Mouse (Mus musculus) embryonic fibroblast, embryonic 13.5 days (primary cell): ENCODE measurements around the gene Rbm14. TPM values are rescaled to one million over a fixed set of nuclear protein-coding genes. Genes with fewer than 3 reads are reported as not detected.

Source experiments
- H3K27ac ChIP-seq: 2 replicates; pipeline ENCODE4 v1.5.1; 2012; ENCODE audit warnings: low read length, control low read depth, inconsistent platforms; ENCODE audit not compliant: insufficient read depth
- H3K4me1 ChIP-seq: 2 replicates; pipeline ENCODE4 v1.6.1; 2011; ENCODE audit warnings: low read length; ENCODE audit not compliant: control insufficient read depth, insufficient read depth
- H3K4me3 ChIP-seq: 2 replicates; pipeline ENCODE4 v1.5.1; 2011; ENCODE audit warnings: mild to moderate bottlenecking, control low read depth, low read length; ENCODE audit not compliant: insufficient read depth
- CTCF ChIP-seq: IDR thresholded peaks from 2 replicates; pipeline ENCODE4 v1.5.1; 2011; ENCODE audit warnings: mild to moderate bottlenecking, control low read depth, low read length, moderate library complexity, borderline replicate concordance; ENCODE audit not compliant: insufficient read depth
- POLR2A ChIP-seq: IDR thresholded peaks from 2 replicates; pipeline ENCODE4 v1.6.1; 2011; ENCODE audit warnings: low read depth, mild to moderate bottlenecking, control low read depth, low read length, moderate library complexity
- polyA plus RNA-seq: library from polyadenylated mRNA; stranded (reverse); fragments of >200 nt; gene quantifications from 2 replicates; pipeline ENCODE4 v1.2.4, GENCODE M21; 2011; ENCODE audit warnings: low read depth; ENCODE audit not compliant: missing spikeins, insufficient read length

The Rbm14 gene
- polyA plus RNA-seq, 1 experiment = 33.6 TPM

DNA sequence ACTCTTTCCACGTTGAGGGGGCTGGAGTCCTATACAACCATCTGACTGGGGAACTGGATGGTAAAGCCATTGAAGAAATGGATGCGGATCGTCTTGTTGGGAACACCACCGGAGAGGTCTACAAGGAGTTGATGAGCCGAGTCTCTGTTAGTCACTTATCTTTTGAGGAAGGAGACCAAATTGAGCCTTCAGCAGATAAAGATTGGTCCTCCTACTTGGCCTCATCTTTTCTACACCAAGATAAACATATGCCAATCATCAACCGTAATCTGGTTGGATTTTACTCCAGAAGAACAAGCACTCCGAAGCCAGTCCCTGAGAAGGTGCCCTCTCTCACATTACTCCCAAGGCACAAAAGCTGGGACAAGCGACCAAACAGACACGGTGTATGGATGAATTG, 29.4 kb upstream of the Rbm14 start:
- Histone ChIP-seq H3K4me3 (no peak overlapping the region), H3K4me1 (no peaks in the 10 kb centered on the region), H3K27ac (no peak overlapping the region)
- TF ChIP-seq POLR2A = no peak

DNA sequence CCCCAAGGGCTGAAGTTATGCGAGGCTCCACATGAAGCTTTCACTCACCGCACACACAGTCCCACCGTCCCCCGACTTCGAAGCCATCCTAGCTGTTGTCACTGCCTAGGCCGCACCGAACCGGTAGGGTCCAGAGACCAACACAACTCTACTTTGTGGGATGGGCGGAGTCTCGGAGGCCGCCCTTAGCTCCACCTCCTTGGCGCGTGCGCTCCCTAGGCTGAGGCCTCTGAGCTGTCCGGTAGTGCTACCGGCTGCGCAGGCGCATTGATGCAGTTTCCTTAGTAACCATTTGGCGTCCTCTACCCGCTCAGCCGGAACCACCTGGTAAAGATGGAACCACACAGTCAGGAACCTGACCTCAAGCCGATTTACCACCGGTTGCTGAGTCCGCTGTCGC, 27.7 kb upstream of the Rbm14 start, which contains the start of the genes Ccs and Ccdc87:
Ccs (minus strand) TSS at position 184 of the 400 bp plus-strand sequence.
Ccdc87 (plus strand) TSS at position 218 of the 400 bp plus-strand sequence.
- H3K4me1 ChIP-seq = no peaks in the 10 kb centered on the region
- H3K27ac ChIP-seq = no peak within 1 kb of the TSS
- peak within 1 kb of the TSS; percentile 74 for H3K4me3 ChIP-seq
- TF ChIP-seq CTCF (no peak), POLR2A (peak; percentile 97)

DNA sequence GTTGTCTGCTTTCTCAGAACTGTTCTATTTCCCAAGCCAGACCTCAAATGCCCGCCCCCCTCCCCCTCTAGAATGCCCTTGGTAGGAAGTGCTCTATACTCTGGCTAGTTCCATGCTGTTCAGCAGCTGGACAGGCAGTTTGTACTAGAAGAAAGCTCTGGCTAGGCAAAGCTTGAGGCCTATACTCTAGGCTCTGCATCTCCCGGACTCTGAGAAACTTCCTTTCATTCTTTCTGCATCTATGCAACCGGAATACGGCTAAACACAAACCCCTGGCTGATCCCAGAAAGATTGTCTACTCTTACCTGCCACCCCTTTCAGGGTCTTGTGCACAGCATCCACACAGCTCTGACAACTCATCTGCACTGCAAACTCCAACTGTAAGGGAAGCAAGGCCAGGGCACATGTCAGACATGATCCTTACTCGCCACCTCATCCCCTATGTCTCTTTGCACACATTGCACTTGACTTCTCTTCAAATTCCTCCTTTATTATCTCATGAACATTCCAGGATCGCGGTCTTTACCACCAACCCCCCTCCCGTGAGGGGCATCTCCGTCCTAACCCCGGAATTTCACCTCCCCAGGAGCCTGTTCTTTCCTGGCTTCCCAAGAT, 27.2 kb upstream of the Rbm14 start:
- peak overlapping the region; percentile 74 for H3K4me3 ChIP-seq
- H3K4me1 ChIP-seq = no peaks in the 10 kb centered on the region
- TF ChIP-seq POLR2A (no peak), CTCF (no peak)
- no peak overlapping the region for H3K27ac ChIP-seq

GRCm38 (mm10) chr19:4837049-4837448, 25.6 kb upstream of the Rbm14 start:
- Histone ChIP-seq H3K27ac (no peak overlapping the region), H3K4me1 (no peaks in the 10 kb centered on the region), H3K4me3 (no peak overlapping the region)
- TF ChIP-seq CTCF = no peak
- no peak for TF ChIP-seq POLR2A

- no peak overlapping the region for H3K27ac ChIP-seq
- H3K4me3 ChIP-seq = no peak overlapping the region
- H3K4me1 ChIP-seq = no peaks in the 10 kb centered on the region
- TF ChIP-seq CTCF (no peak), POLR2A (no peak)
These were observed 24.7 kb upstream of the Rbm14 start for GRCm38 (mm10) chr19:4836096-4836495.

- H3K27ac ChIP-seq = no peak overlapping the region
- TF ChIP-seq CTCF = no peak
- TF ChIP-seq POLR2A = no peak
- H3K4me3 ChIP-seq = no peak overlapping the region
- H3K4me1 ChIP-seq = no peaks in the 10 kb centered on the region
These were observed 22.5 kb upstream of the Rbm14 start for GRCm38 (mm10) chr19:4833977-4834376.

GRCm38 (mm10) chr19:4829156-4829555, 17.7 kb upstream of the Rbm14 start:
- no peak for TF ChIP-seq POLR2A
- TF ChIP-seq CTCF = no peak
- H3K27ac ChIP-seq = no peak overlapping the region
- no peak overlapping the region for H3K4me3 ChIP-seq
- H3K4me1 ChIP-seq = no peaks in the 10 kb centered on the region

DNA sequence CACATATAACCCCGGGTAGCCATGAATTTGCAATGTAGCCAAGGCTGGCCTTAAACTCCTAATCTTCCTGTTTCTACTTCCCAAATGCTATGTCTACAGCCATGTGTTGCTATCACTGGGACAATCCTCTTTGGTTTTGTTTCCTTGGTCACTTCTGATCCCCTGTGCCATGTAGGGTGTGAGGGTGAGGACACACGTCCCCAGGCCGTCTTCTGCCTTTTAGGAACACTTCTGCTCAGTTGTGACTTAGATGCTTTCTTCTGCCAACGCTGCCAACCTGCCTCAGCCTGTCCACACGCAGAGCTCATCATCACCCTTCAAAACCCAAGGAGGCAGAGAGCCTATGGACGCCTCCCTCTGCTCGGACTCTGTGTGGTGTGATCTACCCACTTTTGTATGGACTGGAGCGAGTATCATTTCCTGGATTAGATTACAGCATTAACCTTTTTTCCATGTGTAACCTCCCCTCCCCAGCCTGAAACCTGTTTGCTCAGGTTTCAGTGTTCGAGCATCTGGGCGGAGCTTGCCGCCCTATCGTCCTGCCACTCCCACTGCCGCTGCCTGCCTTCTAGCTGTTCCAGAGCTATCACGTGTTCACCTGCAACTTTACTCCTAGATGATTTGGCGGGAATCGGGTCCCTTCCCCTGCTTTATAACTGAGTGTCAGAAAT, 17.1 kb upstream of the Rbm14 start:
- H3K4me3 ChIP-seq = no peak overlapping the region
- TF ChIP-seq CTCF (no peak), POLR2A (no peak)
- no peaks in the 10 kb centered on the region for H3K4me1 ChIP-seq
- no peak overlapping the region for H3K27ac ChIP-seq

DNA sequence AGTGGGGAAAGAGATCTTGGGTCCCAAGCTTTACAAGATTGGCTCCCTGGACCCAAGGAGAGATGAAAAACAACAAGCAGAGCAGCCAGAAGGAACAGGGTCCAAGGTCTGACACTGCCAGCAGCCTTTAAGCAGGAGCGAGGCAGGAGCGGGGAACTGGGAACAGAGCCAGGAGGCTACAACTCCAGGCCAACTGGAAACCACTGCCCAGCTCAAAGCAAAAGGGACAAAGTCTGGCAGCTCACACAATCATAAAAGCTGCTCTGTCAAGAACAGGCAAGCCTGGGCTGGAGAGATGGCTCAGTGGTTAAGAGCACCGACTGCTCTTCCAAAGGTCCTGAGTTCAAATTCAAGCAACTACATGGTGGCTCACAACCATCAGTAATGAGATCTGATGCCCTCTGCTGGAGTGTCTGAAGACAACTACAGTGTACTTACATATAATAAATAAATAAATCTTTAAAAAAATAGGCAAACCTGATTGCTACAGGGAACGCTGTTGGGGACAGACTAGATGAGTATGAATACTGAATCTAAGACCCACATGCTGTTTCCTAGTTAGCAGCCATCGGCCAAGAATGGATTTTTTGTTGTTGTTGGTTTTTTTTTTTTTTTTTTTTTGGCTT, 9.4 kb upstream of the Rbm14 start:
- no peak overlapping the region for H3K27ac ChIP-seq
- no peak overlapping the region for H3K4me3 ChIP-seq
- no peak for TF ChIP-seq POLR2A
- TF ChIP-seq CTCF = no peak
- no peaks in the 10 kb centered on the region for H3K4me1 ChIP-seq

GRCm38 (mm10) chr19:4817182-4817835, 5.9 kb upstream of the Rbm14 start:
- TF ChIP-seq CTCF (no peak), POLR2A (no peak)
- Histone ChIP-seq H3K4me3 (no peak overlapping the region), H3K27ac (no peak overlapping the region), H3K4me1 (no peaks in the 10 kb centered on the region)
